Mouse (Mus musculus) limb, embryonic 14.5 days (tissue): ENCODE data around the gene Pga5. TPM values are rescaled to one million over a fixed set of nuclear protein-coding genes. Genes with fewer than 3 reads are reported as not detected.

ENCODE experiments used
- ATAC-seq: fragments of 200-750 bp; cut with Nextera tagmentation; 2 replicates; pipeline ENCODE4 v1.8.0; 2017; ENCODE audit warnings: low read depth, moderate number of reproducible peaks, moderate TSS enrichment; ENCODE audit not compliant: low FRiP score
- DNase-seq: peaks from one replicate; pipeline ENCODE4 v3.0.0-alpha.2; 2015; ENCODE audit warnings: low spot score
- H3K27ac ChIP-seq: fragments of 300-500 bp; sonication (generic); replicated peaks from 2 replicates; pipeline ENCODE4 v1.5.1; 2014; ENCODE audit warnings: low read depth, mild to moderate bottlenecking, low read length, moderate library complexity, mixed read lengths
- H3K27me3 ChIP-seq: fragments of 300-500 bp; sonication (generic); 2 replicates; pipeline ENCODE4 v1.6.1; 2014; ENCODE audit warnings: low read length, mixed read lengths; ENCODE audit not compliant: control insufficient read depth, insufficient read depth
- H3K36me3 ChIP-seq: fragments of 300-500 bp; sonication (generic); 2 replicates; pipeline ENCODE4 v1.6.1; 2014; ENCODE audit warnings: mild to moderate bottlenecking, low read length, moderate library complexity, mixed read lengths; ENCODE audit not compliant: control insufficient read depth, insufficient read depth
- H3K4me1 ChIP-seq: fragments of 300-500 bp; sonication (generic); 2 replicates; pipeline ENCODE4 v1.6.1; 2014; ENCODE audit warnings: antibody characterized with exemption, low read length, mixed read lengths; ENCODE audit not compliant: control insufficient read depth, insufficient read depth
- H3K4me2 ChIP-seq: fragments of 300-500 bp; sonication (generic); replicated peaks from 2 replicates; pipeline ENCODE4 v1.6.1; 2014; ENCODE audit warnings: low read depth, mild to moderate bottlenecking, low read length, moderate library complexity; ENCODE audit not compliant: severe bottlenecking
- H3K4me3 ChIP-seq: fragments of 300-500 bp; sonication (generic); replicated peaks from 2 replicates; pipeline ENCODE4 v1.5.1; 2014; ENCODE audit warnings: low read length
- H3K9ac ChIP-seq: fragments of 300-500 bp; sonication (generic); 2 replicates; pipeline ENCODE4 v1.6.1; 2014; ENCODE audit warnings: mild to moderate bottlenecking, low read depth, low read length, moderate library complexity; ENCODE audit not compliant: severe bottlenecking
- H3K9me3 ChIP-seq: fragments of 300-500 bp; sonication (generic); 2 replicates; pipeline ENCODE4 v1.6.1; 2016; ENCODE audit warnings: low read length; ENCODE audit not compliant: control insufficient read depth
- POLR2A ChIP-seq: fragments of 200-500 bp; IDR thresholded peaks from 2 replicates; pipeline ENCODE4 v1.8.0; 2012; ENCODE audit warnings: inconsistent platforms, mild to moderate bottlenecking, moderate library complexity, borderline replicate concordance; ENCODE audit not compliant: insufficient read depth, insufficient read length; ENCODE audit errors: extremely low read depth
- WGBS: fragments of 180-500 bp; shearing (Covaris S2); extraction: QIAGEN DNeasy Blood & Tissue Kit; methylation state at CpG from one replicate; pipeline ENCODE4 v1.1.7; 2014; 5-methylcytosine and 5-hydroxymethylcytosine counted together
- polyA plus RNA-seq, 2 experiments: library from polyadenylated mRNA; depleted of rRNA in 1 of 2; stranded (reverse) in 1 of 2; unstranded in 1 of 2; fragments of >200 nt; fragmentation: Nextera tagmentation in 1 of 2; extraction: Ambion mirVana in 1 of 2; gene quantifications; 2 replicates each; pipeline versions ENCODE4 v1.2.1 to v1.2.3; 2012 to 2014

Gene Pga5
- polyA plus RNA-seq, 2 experiments: 0.23 TPM; not detected in 1

- H3K27me3 ChIP-seq: no peaks in the 10 kb centered on the region
- WGBS: 90% methylated on average over 10 of the region's 10 CpGs
- no peak overlapping the region for H3K4me2 ChIP-seq
- TF ChIP-seq POLR2A: no peak
- DNase-seq: no peak
- no peak overlapping the region for H3K9ac ChIP-seq
- H3K36me3 ChIP-seq: no peaks in the 10 kb centered on the region
- H3K4me1 ChIP-seq: peaks cover 31% of the 10 kb centered on the region
- H3K27ac ChIP-seq: no peak overlapping the region
- no peak for ATAC-seq
- no peak overlapping the region for H3K4me3 ChIP-seq
- H3K9me3 ChIP-seq: no peaks in the 10 kb centered on the region
Observed at GRCm38 (mm10) chr19:10693926-10694682, 16.2 kb upstream of the Pga5 start.

DNA sequence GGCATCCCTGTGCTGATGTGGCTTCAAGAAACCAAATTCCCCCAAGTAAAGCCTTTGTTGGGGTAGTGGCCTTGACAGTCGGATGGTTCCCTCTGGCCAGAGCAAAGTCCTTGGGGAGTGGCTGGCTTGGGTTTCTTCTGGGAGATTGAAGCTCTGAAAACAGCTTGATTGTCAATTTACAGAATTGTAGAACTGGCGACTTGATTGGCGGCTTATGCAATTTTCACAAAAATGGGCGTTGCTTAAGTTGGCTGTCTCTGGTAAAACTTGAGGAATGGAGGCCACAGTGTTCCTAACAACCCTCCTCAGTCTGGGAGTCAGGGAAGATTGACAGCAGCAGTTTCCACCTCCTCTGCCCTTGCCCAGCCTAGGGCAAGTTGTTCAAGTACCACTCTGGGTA is 14.5 kb upstream of the Pga5 start:
- 87% methylated on average over 4 of the region's 4 CpGs for whole genome bisulfite sequencing
- ATAC-seq: no peak
- peaks cover 29% of the 10 kb centered on the region for H3K4me1 ChIP-seq

GRCm38 (mm10) chr19:10691660-10692059 is 13.8 kb upstream of the Pga5 start:
- no peak for DNase-seq

More for the DNA sequence above, 14.5 kb upstream of the Pga5 start:
- Histone ChIP-seq H3K27me3 (no peaks in the 10 kb centered on the region), H3K9ac (no peak overlapping the region), H3K9me3 (no peaks in the 10 kb centered on the region), H3K4me2 (no peak overlapping the region), H3K36me3 (no peaks in the 10 kb centered on the region), H3K4me3 (no peak overlapping the region), H3K27ac (no peak overlapping the region)
- TF ChIP-seq POLR2A: no peak
- DNase-seq: no peak

DNA sequence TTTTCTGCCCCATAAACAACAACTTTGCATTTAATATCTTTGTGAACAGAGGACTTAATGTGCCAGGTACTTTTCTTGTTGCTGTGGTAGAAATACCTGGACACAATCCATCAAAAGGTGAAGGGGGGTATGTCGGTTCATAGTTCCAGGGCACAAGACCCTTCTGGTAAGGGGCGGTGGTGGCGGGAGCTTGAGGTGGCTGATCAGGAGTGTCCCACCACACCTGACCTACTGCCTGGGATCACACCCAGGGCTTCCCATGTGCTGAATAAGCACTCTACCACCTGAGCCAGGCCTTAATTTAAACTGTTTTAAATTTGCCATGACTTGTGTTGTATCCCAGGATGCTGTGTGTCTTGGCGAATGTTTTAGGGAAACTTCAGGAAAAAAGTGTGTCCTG is 13.2 kb upstream of the Pga5 start:
- DNase-seq (no peak), ATAC-seq (no peak)
- Histone ChIP-seq H3K9me3 (no peaks in the 10 kb centered on the region), H3K27me3 (no peaks in the 10 kb centered on the region), H3K4me3 (no peak overlapping the region), H3K27ac (no peak overlapping the region), H3K9ac (no peak overlapping the region), H3K36me3 (no peaks in the 10 kb centered on the region), H3K4me1 (peaks cover 22% of the 10 kb centered on the region; the same call in 1 of the 2 replicates), H3K4me2 (no peak overlapping the region)
- TF ChIP-seq POLR2A: no peak
- WGBS: 85% methylated on average over 4 of the region's 4 CpGs

More at GRCm38 (mm10) chr19:10691660-10692059, 13.8 kb upstream of the Pga5 start:
- Histone ChIP-seq H3K4me2 (no peak overlapping the region), H3K27me3 (no peaks in the 10 kb centered on the region), H3K36me3 (no peaks in the 10 kb centered on the region), H3K4me3 (no peak overlapping the region), H3K9me3 (no peaks in the 10 kb centered on the region), H3K27ac (no peak overlapping the region), H3K9ac (no peak overlapping the region), H3K4me1 (peaks cover 23% of the 10 kb centered on the region; the same call in 1 of the 2 replicates)
- ATAC-seq: no peak
- no peak for TF ChIP-seq POLR2A
- 73% methylated on average over 3 of the region's 3 CpGs for WGBS

DNA sequence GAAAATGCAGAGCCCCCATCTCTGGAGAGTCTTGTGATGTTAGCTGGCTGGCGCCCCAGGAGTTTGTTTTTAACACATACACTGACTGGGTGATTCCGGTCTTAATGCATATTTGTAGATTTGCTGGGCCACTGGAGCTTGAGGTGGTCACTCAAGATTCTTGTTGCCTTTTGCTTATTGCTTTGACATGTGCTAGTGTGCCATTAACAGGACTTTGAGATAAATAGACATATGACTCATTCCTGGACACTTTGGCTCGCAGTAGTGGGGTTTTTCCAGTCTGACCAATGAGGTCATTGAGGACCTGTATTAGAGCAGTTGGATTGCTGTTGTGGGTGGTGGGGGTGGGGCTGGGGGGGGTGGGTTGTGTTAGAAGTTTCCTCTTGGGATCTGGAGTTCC is 12.5 kb upstream of the Pga5 start:
- no peaks in the 10 kb centered on the region for H3K27me3 ChIP-seq
- DNase-seq (no peak), ATAC-seq (no peak)
- no peak for TF ChIP-seq POLR2A
- no peak overlapping the region for H3K9ac ChIP-seq
- H3K4me1 ChIP-seq: peaks cover 20% of the 10 kb centered on the region; the same call in 1 of the 2 replicates
- no peaks in the 10 kb centered on the region for H3K36me3 ChIP-seq
- peak overlapping the region; percentile 55 for H3K4me2 ChIP-seq
- H3K9me3 ChIP-seq: no peaks in the 10 kb centered on the region
- no peak overlapping the region for H3K4me3 ChIP-seq
- 77% methylated on average over 3 of the region's 3 CpGs for whole genome bisulfite sequencing
- H3K27ac ChIP-seq: peak overlapping the region; percentile 93; the same call in 1 of the 2 replicates
